Mouse (Mus musculus) stomach, postnatal 0 days (tissue): ENCODE measurements at regions not wholly inside any gene's neighbourhood (a gene's known extent, or its start where the extent isn't known, plus 50 kb on each side); places are given as distances from the start of the nearest gene placed in this dataset.

Source experiments
- CTCF ChIP-seq: IDR thresholded peaks from 2 replicates; pipeline ENCODE4 v1.5.1; 2016; ENCODE audit warnings: antibody characterized with exemption, low read depth, mild to moderate bottlenecking, moderate library complexity
- EP300 ChIP-seq: optimal IDR thresholded peaks from 2 replicates; pipeline ENCODE3; 2016; ENCODE audit warnings: antibody characterized with exemption

GRCm38 (mm10) chr9:23167716-23168115 is 55.2 kb upstream of the Bmper start:
- no peak for TF ChIP-seq CTCF
- no peak for TF ChIP-seq EP300
